Mouse (Mus musculus) heart, postnatal 0 days (tissue): ENCODE data around the gene Grik5. TPM values are rescaled to one million over a fixed set of nuclear protein-coding genes. Genes with fewer than 3 reads are reported as not detected.

ENCODE experiments used
- ATAC-seq: fragments of 200-750 bp; cut with Nextera tagmentation; 2 replicates; pipeline ENCODE4 v1.8.0; 2017; ENCODE audit warnings: low read depth, moderate number of reproducible peaks, moderate library complexity; ENCODE audit not compliant: insufficient read depth
- DNase-seq: peaks from one replicate; pipeline ENCODE4 v3.0.0-alpha.2; 2016; ENCODE audit warnings: low spot score
- H3K27ac ChIP-seq: fragments of 300-500 bp; sonication (generic); 2 replicates; pipeline ENCODE4 v1.5.1; 2014; ENCODE audit warnings: low read depth, mild to moderate bottlenecking
- H3K27me3 ChIP-seq: fragments of 300-500 bp; sonication (generic); 2 replicates; pipeline ENCODE4 v1.6.1; 2014; ENCODE audit warnings: low read length, mixed read lengths; ENCODE audit not compliant: control insufficient read depth, insufficient read depth
- H3K36me3 ChIP-seq: fragments of 300-500 bp; sonication (generic); replicated peaks from 2 replicates; pipeline ENCODE4 v1.6.1; 2014; ENCODE audit warnings: low read length, mixed read lengths; ENCODE audit not compliant: control insufficient read depth, insufficient read depth
- H3K4me1 ChIP-seq: fragments of 300-500 bp; sonication (generic); 2 replicates; pipeline ENCODE4 v1.6.1; 2014; ENCODE audit warnings: antibody characterized with exemption; ENCODE audit not compliant: control insufficient read depth, insufficient read depth
- H3K4me2 ChIP-seq: fragments of 300-500 bp; sonication (generic); 2 replicates; pipeline ENCODE4 v1.6.1; 2014; ENCODE audit warnings: low read depth, mild to moderate bottlenecking, low read length, moderate library complexity
- H3K4me3 ChIP-seq: fragments of 300-500 bp; sonication (generic); 2 replicates; pipeline ENCODE4 v1.5.1; 2014; ENCODE audit warnings: low read depth, low read length
- H3K9ac ChIP-seq: fragments of 300-500 bp; sonication (generic); replicated peaks from 2 replicates; pipeline ENCODE4 v1.6.1; 2014; ENCODE audit warnings: low read depth, low read length, mixed read lengths
- H3K9me3 ChIP-seq: fragments of 300-500 bp; sonication (generic); replicated peaks from 2 replicates; pipeline ENCODE4 v1.6.1; 2016; ENCODE audit warnings: low read length; ENCODE audit not compliant: control insufficient read depth
- CTCF ChIP-seq: IDR thresholded peaks from 2 replicates; pipeline ENCODE4 v1.5.1; 2016; ENCODE audit warnings: antibody characterized with exemption, control low read depth, low read depth
- EP300 ChIP-seq: IDR thresholded peaks from 2 replicates; pipeline ENCODE4 v1.6.1; 2016; ENCODE audit warnings: antibody characterized with exemption, low read depth
- WGBS: fragments of 180-500 bp; shearing (Covaris S2); extraction: QIAGEN DNeasy Blood & Tissue Kit; methylation state at CpG from one replicate; pipeline ENCODE4 v1.1.7; 2014; 5-methylcytosine and 5-hydroxymethylcytosine counted together
- polyA plus RNA-seq: library from polyadenylated mRNA; unstranded; fragments of >200 nt; fragmentation: Nextera tagmentation; extraction: Ambion mirVana; gene quantifications from 2 replicates; pipeline ENCODE4 v1.2.1, GENCODE M21; 2015
- total RNA-seq: library from RNA; depleted of rRNA; stranded (reverse); fragments of >200 nt; gene quantifications from 2 replicates; pipeline ENCODE4 v1.2.3, GENCODE M21; 2014; ENCODE audit warnings: low replicate concordance

The Grik5 gene
- total and polyA plus RNA-seq, 2 experiments from 2014 or later, result 1.6 to 16.2 TPM

- Histone ChIP-seq H3K4me3 (no peak overlapping the region), H3K27me3 (peaks cover 87% of the 10 kb centered on the region), H3K27ac (no peak overlapping the region), H3K36me3 (no peaks in the 10 kb centered on the region; the same call in 1 of the 2 replicates), H3K9ac (no peak overlapping the region), H3K4me2 (no peak overlapping the region), H3K9me3 (no peaks in the 10 kb centered on the region), H3K4me1 (peaks cover 6% of the 10 kb centered on the region)
- WGBS, result 31% methylated on average over 8 of the region's 8 CpGs
- no peak for ATAC-seq
- DNase-seq, result no peak
- TF ChIP-seq EP300 (no peak), CTCF (no peak)
Measured at GRCm38 (mm10) chr7:25007609-25008374, 64.4 kb downstream of the Grik5 start.

GRCm38 (mm10) chr7:25006586-25007364, 65.4 kb downstream of the Grik5 start:
- no peak for DNase-seq
- Histone ChIP-seq H3K9me3 (no peaks in the 10 kb centered on the region), H3K4me3 (no peak overlapping the region), H3K27ac (no peak overlapping the region), H3K27me3 (peaks cover 83% of the 10 kb centered on the region), H3K36me3 (no peaks in the 10 kb centered on the region), H3K4me2 (no peak overlapping the region), H3K4me1 (peaks cover 6% of the 10 kb centered on the region), H3K9ac (no peak overlapping the region)
- ATAC-seq, result no peak
- 74% methylated on average over 12 of the region's 12 CpGs for WGBS
- TF ChIP-seq EP300, result no peak
- no peak for TF ChIP-seq CTCF

- H3K9ac ChIP-seq, result no peak overlapping the region
- H3K27ac ChIP-seq, result no peak overlapping the region
- no peak overlapping the region for H3K4me3 ChIP-seq
- no peak for ATAC-seq
- H3K4me1 ChIP-seq, result peaks cover 6% of the 10 kb centered on the region
- 73% methylated on average over 3 of the region's 3 CpGs for WGBS
- H3K9me3 ChIP-seq, result no peaks in the 10 kb centered on the region
- H3K27me3 ChIP-seq, result peaks cover 77% of the 10 kb centered on the region
- H3K36me3 ChIP-seq, result no peaks in the 10 kb centered on the region
- H3K4me2 ChIP-seq, result no peak overlapping the region
- DNase-seq, result no peak
- no peak for TF ChIP-seq EP300
- no peak for TF ChIP-seq CTCF
Measured at GRCm38 (mm10) chr7:25006171-25006570, 66.0 kb downstream of the Grik5 start.

- Histone ChIP-seq H3K4me2 (peak within 1 kb of the TSS; percentile 45), H3K27ac (no peak within 1 kb of the TSS), H3K36me3 (no peaks in the 10 kb centered on the region), H3K27me3 (peaks cover 71% of the 10 kb centered on the region), H3K4me3 (peak within 1 kb of the TSS; percentile 30; the same call in 1 of the 2 replicates), H3K4me1 (peaks cover 4% of the 10 kb centered on the region), H3K9ac (no peak within 1 kb of the TSS), H3K9me3 (no peaks in the 10 kb centered on the region)
- 2% methylated on average over 48 of the region's 54 CpGs for WGBS
- TF ChIP-seq EP300 (no peak), CTCF (no peak)
- DNase-seq, result no peak
- ATAC-seq, result no peak
Measured at GRCm38 (mm10) chr7:25005421-25006065, 66.6 kb downstream of the Grik5 start, which contains the start of gene Atp1a3. Atp1a3 (minus strand) TSS chr7:25005958.

- Histone ChIP-seq H3K9ac (no peak overlapping the region), H3K27ac (no peak overlapping the region), H3K27me3 (peaks cover 63% of the 10 kb centered on the region), H3K4me2 (no peak overlapping the region), H3K9me3 (no peaks in the 10 kb centered on the region), H3K4me1 (no peaks in the 10 kb centered on the region), H3K4me3 (no peak overlapping the region), H3K36me3 (no peaks in the 10 kb centered on the region)
- DNase-seq (no peak), ATAC-seq (no peak)
- WGBS, result 25% methylated on average over 7 of the region's 9 CpGs
- TF ChIP-seq EP300, result no peak
- no peak for TF ChIP-seq CTCF
Measured at GRCm38 (mm10) chr7:25004806-25005205, 67.3 kb downstream of the Grik5 start.
